15 mouse cellular contexts compared by ENCODE assay signal in the genomic region with DNA sequence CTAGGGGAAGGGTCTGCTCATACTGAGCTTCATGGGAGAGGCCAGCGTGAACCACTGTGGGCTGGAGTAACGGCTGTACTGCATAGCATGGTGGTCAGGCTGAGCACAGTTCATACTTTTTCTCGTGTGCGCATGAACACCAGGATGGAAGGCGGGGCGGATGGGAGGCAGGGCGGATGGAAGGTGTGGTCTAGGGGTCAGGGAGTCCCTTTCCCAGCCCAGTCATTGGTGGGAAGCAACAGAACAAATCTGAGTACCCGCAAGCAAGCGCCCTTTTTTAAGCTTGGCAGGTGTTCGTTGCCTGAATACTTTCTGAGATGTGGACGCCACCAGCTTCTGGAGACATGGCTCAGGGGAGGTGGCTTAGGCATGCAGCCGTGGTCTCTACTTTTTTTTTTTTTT. TPM values are rescaled to one million over a fixed set of nuclear protein-coding genes. Genes with fewer than 3 reads are reported as not detected.
DNase-seq lines count a peak whose midpoint lies in the region; ATAC-seq lines count a peak whose summit lies in the region.
"Had no signal": no experiment of that assay in that cellular context is flagged by ENCODE, and none has a peak within 500 bp of the region (broad histone marks: within the 10 kb centered on the region; RNA-seq: fewer than 3 reads in every experiment).

No protein-coding gene starts in this region.

- peak; percentile 85 for DNase-seq in 416B (ENCODE audit: low read depth)
- DNase-seq in A20 (ENCODE audit: low read depth, low spot score), result peak; percentile 87
- DNase-seq in ZHBTc4 (ENCODE audit: low read depth, low spot score), result peak; percentile 71
- no peak for DNase-seq in liver, embryonic 11.5 days (ENCODE audit: low spot score)
- DNase-seq in left cerebral cortex, postnatal 4 days, result no peak
- no peak for DNase-seq in layer of hippocampus, postnatal 14 days (ENCODE audit: low spot score in 2 of 2)
- no peak for DNase-seq in ovary, adult 18-20 months (ENCODE audit: low spot score)
- DNase-seq: cerebellum, postnatal 36 days; right cerebral cortex, postnatal 14 days had no signal

- H3K4me2 ChIP-seq in liver, embryonic 11.5 days, result peak overlapping the region; percentile 56
- H3K4me2 ChIP-seq: embryonic facial prominence, embryonic 12.5 days; forebrain, embryonic 12.5 days; intestine, embryonic 15.5 days; midbrain, embryonic 13.5 days had no signal

- H3K9ac ChIP-seq in liver, embryonic 11.5 days (ENCODE audit: low read depth, low read length), result no peak overlapping the region
- H3K9ac ChIP-seq: embryonic facial prominence, embryonic 12.5 days; forebrain, embryonic 12.5 days; intestine, embryonic 15.5 days; midbrain, embryonic 13.5 days had no signal

- H3K27ac ChIP-seq in liver, embryonic 11.5 days (ENCODE audit: low read depth, low read length), result peak overlapping the region; percentile 91
- H3K27ac ChIP-seq: embryonic facial prominence, embryonic 12.5 days; forebrain, embryonic 12.5 days; intestine, embryonic 15.5 days; kidney, postnatal 0 days; midbrain, embryonic 13.5 days had no signal

- H3K36me3 ChIP-seq in liver, embryonic 11.5 days (ENCODE audit: control insufficient read depth, insufficient read depth, low read length), result no peaks in the 10 kb centered on the region
- H3K36me3 ChIP-seq: embryonic facial prominence, embryonic 12.5 days; forebrain, embryonic 12.5 days; intestine, embryonic 15.5 days; midbrain, embryonic 13.5 days had no signal

- no peak overlapping the region for H3K4me3 ChIP-seq in liver, embryonic 11.5 days (ENCODE audit: low read depth, low read length)
- H3K4me3 ChIP-seq: embryonic facial prominence, embryonic 12.5 days; forebrain, embryonic 12.5 days; intestine, embryonic 15.5 days; midbrain, embryonic 13.5 days had no signal

- ATAC-seq in liver, embryonic 11.5 days (replicated peaks; ENCODE audit: low FRiP score), result no peak
- no peak for ATAC-seq in frontal cortex, adult (ENCODE audit: low TSS enrichment)
- ATAC-seq: midbrain, embryonic 13.5 days had no signal

- no peaks in the 10 kb centered on the region for H3K27me3 ChIP-seq in liver, embryonic 11.5 days (replicated peaks; ENCODE audit: control insufficient read depth, insufficient read depth, low read length)
- H3K27me3 ChIP-seq: embryonic facial prominence, embryonic 12.5 days; forebrain, embryonic 12.5 days; intestine, embryonic 15.5 days; midbrain, embryonic 13.5 days had no signal

- no peaks in the 10 kb centered on the region for H3K9me3 ChIP-seq in liver, embryonic 11.5 days (ENCODE audit: control insufficient read depth, low read length)
- H3K9me3 ChIP-seq: embryonic facial prominence, embryonic 12.5 days; forebrain, embryonic 12.5 days; intestine, embryonic 15.5 days; midbrain, embryonic 13.5 days had no signal

- peaks cover 55% of the 10 kb centered on the region for H3K4me1 ChIP-seq in liver, embryonic 11.5 days (replicated peaks; ENCODE audit: control insufficient read depth, insufficient read depth, low read length)
- H3K4me1 ChIP-seq: forebrain, embryonic 12.5 days; intestine, embryonic 15.5 days; midbrain, embryonic 13.5 days had no signal

- 63% methylated on average over 12 of the region's 12 CpGs for WGBS in liver, embryonic 11.5 days

- intact Hi-C loops in left cerebral cortex, postnatal 4 days (cut with DNase I), result no loop called here

RNA-seq across cellular contexts. Expression of gene Inpp5d, which starts 16.6 kb away (rescaled TPM):
- 30.8 and 31.0 TPM in 2 replicates for polyA plus RNA-seq in liver, embryonic 11.5 days (2014; fragmentation: Nextera tagmentation; extraction: Ambion mirVana)
- total RNA-seq in left cerebral cortex, postnatal 4 days (2021), result 10 to 100 TPM; 10.2 to 10.7 TPM
- 10 to 100 TPM; 21.0 to 21.3 TPM for total RNA-seq in layer of hippocampus, postnatal 14 days (2021)

Comparison
In these comparisons a context has a peak if more than half of its experiments do, and no peak if none do; other contexts are left out.
1. DNase-seq: peak in 416B (single experiment), A20 (single experiment) and ZHBTc4 (single experiment); none in liver, embryonic 11.5 days (single experiment), left cerebral cortex, postnatal 4 days (single experiment), layer of hippocampus, postnatal 14 days (0 of 2) and ovary, adult 18-20 months (single experiment).